Mouse (Mus musculus) C2C12 (cell line): Measurements from ENCODE around the gene Tubg1.

Experiments
- CEBPB ChIP-seq: IDR thresholded peaks from one replicate; pipeline ENCODE4 v1.6.1; 2011; ENCODE audit warnings: low read depth, mild to moderate bottlenecking, control low read depth, moderate library complexity
- CTCF ChIP-seq: IDR thresholded peaks from one replicate; pipeline ENCODE4 v1.5.1; 2011; ENCODE audit not compliant: control insufficient read depth, insufficient read depth, insufficient read length
- FOSL1 ChIP-seq: IDR thresholded peaks from one replicate; pipeline ENCODE4 v1.8.0; 2011; ENCODE audit warnings: mild to moderate bottlenecking, low read length; ENCODE audit not compliant: poor library complexity, insufficient read depth, severe bottlenecking
- MAX ChIP-seq: IDR thresholded peaks from one replicate; pipeline ENCODE4 v1.6.1; 2011; ENCODE audit warnings: mild to moderate bottlenecking, control low read depth
- MYOD1 ChIP-seq: IDR thresholded peaks from one replicate; pipeline ENCODE4 v1.6.1; 2011; ENCODE audit warnings: low read depth; ENCODE audit not compliant: control insufficient read depth, insufficient read length
- USF1 ChIP-seq: IDR thresholded peaks from one replicate; pipeline ENCODE4 v1.6.1; 2011; ENCODE audit warnings: low read depth, mild to moderate bottlenecking, control low read depth, moderate library complexity

DNA sequence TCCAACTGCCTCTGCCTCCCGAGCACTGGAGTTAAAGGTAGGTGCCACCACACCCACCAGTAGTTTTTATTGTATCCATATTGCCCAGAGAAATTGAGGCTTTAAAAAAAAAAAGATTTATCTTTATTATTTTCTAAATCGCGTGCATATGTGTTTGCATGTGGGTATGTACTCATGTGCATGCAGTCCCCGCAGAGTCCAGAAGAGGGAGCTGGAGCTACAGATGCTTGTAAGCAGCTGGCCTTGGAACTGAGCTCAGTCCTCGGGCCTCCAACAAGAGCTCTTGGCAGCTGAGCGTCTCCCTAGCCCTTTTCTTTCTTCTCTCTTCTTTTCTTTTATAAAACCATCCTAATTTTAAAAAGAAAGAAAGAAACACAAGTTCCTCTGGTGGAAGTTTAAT lies 12.0 kb downstream of the Tubg1 start:
- TF ChIP-seq CTCF = no peak
- no peak for TF ChIP-seq MAX
- no peak for TF ChIP-seq MYOD1
- no peak for TF ChIP-seq CEBPB
- TF ChIP-seq USF1 = no peak
- no peak for TF ChIP-seq FOSL1
